Mouse (Mus musculus) layer of hippocampus, postnatal 25 days (tissue): ENCODE measurements around the gene Ggcx. TPM values are rescaled to one million over a fixed set of nuclear protein-coding genes. Genes with fewer than 3 reads are reported as not detected.

Source experiments
- DNase-seq, 2 experiments: peaks; one replicate each; pipeline ENCODE4 v3.0.0; 2022; ENCODE audit warnings: mixed read lengths in 2 of 2, low spot score in 1 of 2; ENCODE audit errors: extremely low spot score in 1 of 2
- total RNA-seq, 2 experiments: library from RNA; stranded (reverse); gene quantifications; 2 replicates each; pipeline ENCODE4 v1.2.3; 2021

The Ggcx gene
- total RNA-seq, 2 experiments from 2014 or later, result 19.8 to 22.4 TPM

DNA sequence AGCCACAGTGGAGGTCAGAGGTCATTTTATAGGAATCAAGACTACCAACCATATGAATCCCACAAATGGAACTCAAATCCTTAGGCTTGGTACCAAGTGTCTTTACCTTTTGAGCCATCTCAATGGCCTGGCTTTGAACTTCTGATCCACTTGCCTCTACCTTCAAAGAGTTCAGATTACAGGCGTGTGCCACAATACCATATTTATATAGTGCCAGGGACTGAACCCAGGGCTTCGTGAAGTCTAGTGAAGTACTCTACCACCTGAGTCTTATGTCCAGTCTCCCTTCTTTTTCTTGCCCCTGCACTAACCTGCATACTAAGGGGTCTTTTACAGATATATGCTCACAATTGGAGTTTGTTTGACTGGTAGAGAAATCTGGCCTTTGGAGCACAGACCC is 27.5 kb upstream of the Ggcx start:
- no peak for DNase-seq

DNA sequence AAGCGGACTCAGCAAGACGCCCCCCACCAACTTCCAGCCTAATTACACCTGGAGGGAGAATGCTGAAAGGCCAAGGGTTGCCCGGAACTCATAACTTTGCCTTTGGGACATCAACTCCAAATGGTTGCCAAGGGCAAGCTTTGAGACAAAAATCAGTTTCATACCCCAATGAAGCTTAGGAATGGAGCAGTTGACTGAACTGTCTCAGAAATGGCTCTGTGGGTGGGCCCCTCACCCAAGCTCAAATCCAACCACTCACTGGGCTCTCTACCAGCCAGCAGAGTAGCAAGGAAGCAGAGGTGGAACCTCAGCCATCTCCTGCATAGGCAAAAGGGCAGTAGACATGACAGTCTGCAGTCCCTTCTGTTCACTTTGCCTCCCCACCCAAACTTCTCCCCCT is 26.3 kb upstream of the Ggcx start:
- DNase-seq, result no peak

GRCm38 (mm10) chr6:72388266-72388665 is 25.8 kb upstream of the Ggcx start:
- DNase-seq, result no peak

GRCm38 (mm10) chr6:72388791-72389329 is 25.2 kb upstream of the Ggcx start:
- no peak for DNase-seq

GRCm38 (mm10) chr6:72389471-72389940 is 24.6 kb upstream of the Ggcx start:
- peak; percentile 13 to 20 for DNase-seq

GRCm38 (mm10) chr6:72389941-72390771 is 24.0 kb upstream of the Ggcx start, which contains the start of gene Vamp8:
Gene Vamp8, minus strand, starts transcription at chr6:72390703.
- DNase-seq, result peak; percentile 31 to 40

DNA sequence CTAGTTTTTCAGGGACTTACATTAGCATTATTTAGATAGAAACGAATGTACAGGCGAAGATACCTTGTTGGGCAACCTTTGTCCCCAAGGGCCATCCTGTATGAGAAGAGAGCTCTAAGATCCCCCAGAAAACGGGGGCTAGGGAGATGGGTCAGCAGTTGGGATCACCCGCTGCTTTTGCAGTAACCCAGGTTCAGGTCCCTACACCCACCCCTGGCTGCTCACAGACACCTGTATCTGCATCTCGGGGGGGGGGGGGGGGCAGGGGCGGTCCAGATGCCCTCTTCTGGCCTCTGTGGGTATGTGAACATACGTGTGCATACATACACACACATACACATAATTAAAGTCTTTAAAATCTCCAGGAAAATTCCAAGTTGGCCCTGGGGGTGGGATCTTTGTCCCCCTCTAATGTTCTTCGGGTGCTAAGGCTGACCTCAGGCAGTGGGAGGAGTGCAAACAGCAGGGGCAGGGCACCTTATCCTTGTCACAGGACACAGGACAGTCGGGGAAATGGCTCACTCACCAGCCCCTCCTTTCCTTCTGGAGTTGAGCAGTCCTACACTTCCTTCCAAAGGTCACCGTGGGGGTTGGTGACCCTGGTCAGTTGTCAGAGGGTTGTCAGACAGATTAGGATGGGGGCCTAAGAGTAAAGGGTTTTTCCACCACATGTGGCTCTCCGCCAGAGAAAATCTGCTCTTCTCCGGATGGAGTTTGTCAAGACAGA is 23.1 kb upstream of the Ggcx start:
- DNase-seq, result no peak

DNA sequence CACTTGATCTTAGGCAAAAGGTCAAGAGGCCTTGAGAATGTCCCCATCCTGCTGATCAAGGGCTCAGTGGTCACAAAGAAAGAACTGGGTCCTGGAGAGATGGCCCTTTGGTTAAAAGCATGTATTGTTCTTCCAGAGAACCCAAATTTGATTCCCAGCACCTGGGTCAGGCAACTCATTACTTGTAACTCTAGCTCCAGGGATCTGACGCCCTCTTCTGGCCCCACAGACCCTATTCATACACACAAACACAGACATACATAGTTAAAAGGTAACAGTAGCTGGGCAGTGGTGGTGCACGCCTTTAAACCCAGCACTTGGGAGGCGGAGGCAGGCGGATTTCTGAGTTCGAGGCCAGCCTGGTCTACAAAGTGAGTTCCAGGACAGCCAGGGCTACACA is 21.8 kb upstream of the Ggcx start:
- no peak for DNase-seq

- DNase-seq, result no peak
These were observed 17.3 kb upstream of the Ggcx start for GRCm38 (mm10) chr6:72396837-72397251.

- no peak for DNase-seq
These were observed 14.1 kb upstream of the Ggcx start for GRCm38 (mm10) chr6:72399967-72400366.

DNA sequence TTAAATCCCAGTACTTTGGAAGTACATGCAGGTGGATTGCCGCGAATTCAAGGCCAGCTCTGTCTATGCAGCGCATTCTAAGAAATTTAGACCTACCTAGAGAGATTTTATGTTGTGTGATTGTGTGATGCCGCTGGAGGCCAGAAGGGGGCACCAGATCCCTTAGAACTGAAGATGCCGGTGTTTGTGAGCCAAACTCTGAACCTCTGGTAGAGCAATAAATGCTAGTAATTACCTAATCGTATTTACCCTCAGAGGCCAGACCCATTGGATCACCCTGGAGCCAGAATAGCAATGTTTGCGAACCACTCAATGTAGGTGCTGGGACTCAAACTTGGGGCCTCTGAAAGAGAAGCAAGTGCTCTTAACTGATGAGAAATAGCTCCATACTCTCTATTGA is 12.2 kb upstream of the Ggcx start:
- peak; percentile 34 to 79 for DNase-seq

- no peak for DNase-seq
These were observed 8.8 kb upstream of the Ggcx start for GRCm38 (mm10) chr6:72405356-72405755.

GRCm38 (mm10) chr6:72407119-72407518 is 7.0 kb upstream of the Ggcx start:
- DNase-seq, result peak; percentile 47 to 87

GRCm38 (mm10) chr6:72409567-72409966 is 4.5 kb upstream of the Ggcx start:
- peak; percentile 41 to 84 for DNase-seq

GRCm38 (mm10) chr6:72410003-72410402 is 4.1 kb upstream of the Ggcx start:
- no peak for DNase-seq

DNA sequence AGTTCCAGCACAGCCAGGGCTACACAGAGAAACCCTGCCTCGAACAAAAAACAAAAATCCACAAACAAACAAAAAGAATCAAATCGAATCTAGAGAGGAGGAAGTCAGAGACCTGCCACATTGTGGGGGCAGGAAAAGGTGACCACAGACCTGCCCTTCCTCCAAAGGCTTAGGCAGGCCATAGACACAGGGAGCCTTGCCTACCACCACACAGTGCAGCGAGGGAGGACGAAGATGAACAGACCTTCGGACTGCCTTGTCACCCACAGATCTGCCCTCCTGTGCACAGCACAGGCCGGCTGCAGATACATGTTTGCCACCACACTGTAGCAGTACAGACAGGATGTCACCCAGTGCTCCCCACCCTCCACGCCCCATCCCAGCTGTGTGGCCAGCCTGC is 3.6 kb upstream of the Ggcx start:
- no peak for DNase-seq

DNA sequence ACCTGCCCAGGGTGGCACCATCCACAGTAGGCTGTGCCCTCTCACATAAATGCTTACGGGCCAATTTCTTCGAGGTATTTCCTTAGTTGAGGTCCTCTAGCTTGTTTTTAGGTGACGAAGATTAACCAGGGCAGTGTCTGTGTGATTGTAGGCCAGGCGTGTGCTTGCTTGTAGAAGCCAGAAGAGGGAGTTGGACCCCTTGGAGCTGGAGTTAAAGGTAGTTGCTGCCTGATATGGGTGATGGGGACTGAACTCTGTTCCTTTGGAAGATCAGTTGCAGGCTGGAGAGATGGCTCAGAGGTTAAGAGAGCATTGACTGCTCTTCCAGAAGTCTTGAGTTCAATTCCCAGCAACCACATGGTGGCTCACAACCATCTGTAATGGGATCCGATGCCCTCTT is 1.1 kb downstream of the Ggcx start:
- no peak for DNase-seq

GRCm38 (mm10) chr6:72415964-72416772 is 2.1 kb downstream of the Ggcx start:
- no peak for DNase-seq

GRCm38 (mm10) chr6:72418279-72418678 is 4.2 kb downstream of the Ggcx start:
- DNase-seq, result no peak

GRCm38 (mm10) chr6:72419806-72420205 is 5.7 kb downstream of the Ggcx start:
- DNase-seq, result no peak
